Mouse (Mus musculus): ENCODE results near the gene Impdh1. TPM values are rescaled to one million over a fixed set of nuclear protein-coding genes. Genes with fewer than 3 reads are reported as not detected.
A peak's percentile ranks its signal among the peaks of the same experiment; 100 is the strongest.

The Impdh1 gene
- polyA plus RNA-seq, 1 experiment from 2014 or later: 39.7 TPM

- peaks cover 32% of the 10 kb centered on the region for H3K4me1 ChIP-seq (ENCODE audit: control insufficient read depth, insufficient read depth, low read length)
- no peaks in the 10 kb centered on the region for H3K27me3 ChIP-seq (replicated peaks; ENCODE audit: control insufficient read depth, insufficient read depth, low read length)
- H3K36me3 ChIP-seq (ENCODE audit: control insufficient read depth, insufficient read depth, low read length): no peaks in the 10 kb centered on the region
- WGBS: 29% methylated on average over 9 of the region's 9 CpGs
- H3K9me3 ChIP-seq (ENCODE audit: control insufficient read depth, low read length): no peaks in the 10 kb centered on the region
- peak overlapping the region; percentile 77 for H3K4me3 ChIP-seq (ENCODE audit: low read length)
- H3K9ac ChIP-seq (ENCODE audit: low read depth, low read length): peak overlapping the region; percentile 71
- no peak overlapping the region for H3K27ac ChIP-seq (ENCODE audit: low read length)
- no peak for ATAC-seq
- H3K4me2 ChIP-seq (ENCODE audit: low read depth, low read length): peak overlapping the region; percentile 97
Measured at GRCm38 (mm10) chr6:29215181-29215580, 983 bp downstream of the Impdh1 start.

- H3K4me1 ChIP-seq (ENCODE audit: control insufficient read depth, insufficient read depth, low read length): peaks cover 32% of the 10 kb centered on the region
- peak overlapping the region; percentile 71 for H3K9ac ChIP-seq (ENCODE audit: low read depth, low read length)
- whole genome bisulfite sequencing: 57% methylated on average over 5 of the region's 5 CpGs
- H3K27me3 ChIP-seq (replicated peaks; ENCODE audit: control insufficient read depth, insufficient read depth, low read length): no peaks in the 10 kb centered on the region
- no peak overlapping the region; the same call in 1 of the 2 replicates for H3K4me3 ChIP-seq (ENCODE audit: low read length)
- H3K9me3 ChIP-seq (ENCODE audit: control insufficient read depth, low read length): no peaks in the 10 kb centered on the region
- no peaks in the 10 kb centered on the region for H3K36me3 ChIP-seq (ENCODE audit: control insufficient read depth, insufficient read depth, low read length)
- no peak overlapping the region for H3K27ac ChIP-seq (ENCODE audit: low read length)
- H3K4me2 ChIP-seq (ENCODE audit: low read depth, low read length): no peak overlapping the region
- ATAC-seq: no peak
Measured at GRCm38 (mm10) chr6:29214776-29215175, 1.4 kb downstream of the Impdh1 start.

GRCm38 (mm10) chr6:29214245-29214644, 1.9 kb downstream of the Impdh1 start:
- no peak overlapping the region for H3K4me3 ChIP-seq (ENCODE audit: low read length)
- ATAC-seq: no peak
- H3K9ac ChIP-seq (ENCODE audit: low read depth, low read length): no peak overlapping the region
- H3K27ac ChIP-seq (ENCODE audit: low read length): no peak overlapping the region
- 24% methylated on average over 1 of the region's 1 CpGs for WGBS
- no peaks in the 10 kb centered on the region for H3K36me3 ChIP-seq (ENCODE audit: control insufficient read depth, insufficient read depth, low read length)
- H3K27me3 ChIP-seq (replicated peaks; ENCODE audit: control insufficient read depth, insufficient read depth, low read length): no peaks in the 10 kb centered on the region
- H3K4me1 ChIP-seq (ENCODE audit: control insufficient read depth, insufficient read depth, low read length): peaks cover 32% of the 10 kb centered on the region
- no peak overlapping the region for H3K4me2 ChIP-seq (ENCODE audit: low read depth, low read length)
- H3K9me3 ChIP-seq (ENCODE audit: control insufficient read depth, low read length): no peaks in the 10 kb centered on the region

- H3K27ac ChIP-seq (ENCODE audit: low read length): no peak overlapping the region
- no peak overlapping the region for H3K9ac ChIP-seq (ENCODE audit: low read depth, low read length)
- no peaks in the 10 kb centered on the region for H3K27me3 ChIP-seq (replicated peaks; ENCODE audit: control insufficient read depth, insufficient read depth, low read length)
- H3K9me3 ChIP-seq (ENCODE audit: control insufficient read depth, low read length): no peaks in the 10 kb centered on the region
- ATAC-seq: no peak
- H3K4me1 ChIP-seq (ENCODE audit: control insufficient read depth, insufficient read depth, low read length): peaks cover 32% of the 10 kb centered on the region
- 70% methylated on average over 5 of the region's 5 CpGs for WGBS
- H3K4me3 ChIP-seq (ENCODE audit: low read length): no peak overlapping the region
- H3K36me3 ChIP-seq (ENCODE audit: control insufficient read depth, insufficient read depth, low read length): no peaks in the 10 kb centered on the region
- no peak overlapping the region for H3K4me2 ChIP-seq (ENCODE audit: low read depth, low read length)
Measured at GRCm38 (mm10) chr6:29213436-29213835, 2.7 kb downstream of the Impdh1 start.

GRCm38 (mm10) chr6:29211806-29212492, 4.2 kb downstream of the Impdh1 start:
- Histone ChIP-seq H3K27ac (ENCODE audit: low read length) (peak overlapping the region; percentile 50), H3K9me3 (ENCODE audit: control insufficient read depth, low read length) (no peaks in the 10 kb centered on the region), H3K27me3 (replicated peaks; ENCODE audit: control insufficient read depth, insufficient read depth, low read length) (no peaks in the 10 kb centered on the region), H3K4me2 (ENCODE audit: low read depth, low read length) (peak overlapping the region; percentile 90), H3K36me3 (ENCODE audit: control insufficient read depth, insufficient read depth, low read length) (no peaks in the 10 kb centered on the region), H3K9ac (ENCODE audit: low read depth, low read length) (peak overlapping the region; percentile 83), H3K4me1 (ENCODE audit: control insufficient read depth, insufficient read depth, low read length) (peaks cover 32% of the 10 kb centered on the region), H3K4me3 (ENCODE audit: low read length) (peak overlapping the region; percentile 74)
- under 1% methylated on average over 64 of the region's 66 CpGs for WGBS
- ATAC-seq: peak; percentile 84

GRCm38 (mm10) chr6:29211146-29211545, 5.0 kb downstream of the Impdh1 start:
- no peaks in the 10 kb centered on the region; the same call in 1 of the 2 replicates for H3K36me3 ChIP-seq (ENCODE audit: control insufficient read depth, insufficient read depth, low read length)
- H3K9me3 ChIP-seq (ENCODE audit: control insufficient read depth, low read length): no peaks in the 10 kb centered on the region
- no peak overlapping the region; the same call in 1 of the 2 replicates for H3K27ac ChIP-seq (ENCODE audit: low read length)
- no peak for ATAC-seq
- H3K4me3 ChIP-seq (ENCODE audit: low read length): peak overlapping the region; percentile 74
- WGBS: 21% methylated on average over 7 of the region's 7 CpGs
- H3K9ac ChIP-seq (ENCODE audit: low read depth, low read length): peak overlapping the region; percentile 83; the same call in 1 of the 2 replicates
- peak overlapping the region; percentile 90 for H3K4me2 ChIP-seq (ENCODE audit: low read depth, low read length)
- H3K4me1 ChIP-seq (ENCODE audit: control insufficient read depth, insufficient read depth, low read length): peaks cover 32% of the 10 kb centered on the region
- no peaks in the 10 kb centered on the region for H3K27me3 ChIP-seq (replicated peaks; ENCODE audit: control insufficient read depth, insufficient read depth, low read length)

- peaks cover 29% of the 10 kb centered on the region for H3K4me1 ChIP-seq (ENCODE audit: control insufficient read depth, insufficient read depth, low read length)
- H3K4me3 ChIP-seq (ENCODE audit: low read length): no peak overlapping the region
- no peak for ATAC-seq
- H3K4me2 ChIP-seq (ENCODE audit: low read depth, low read length): no peak overlapping the region
- no peaks in the 10 kb centered on the region for H3K27me3 ChIP-seq (replicated peaks; ENCODE audit: control insufficient read depth, insufficient read depth, low read length)
- no peak overlapping the region for H3K9ac ChIP-seq (ENCODE audit: low read depth, low read length)
- H3K27ac ChIP-seq (ENCODE audit: low read length): no peak overlapping the region
- no peaks in the 10 kb centered on the region for H3K9me3 ChIP-seq (ENCODE audit: control insufficient read depth, low read length)
- H3K36me3 ChIP-seq (ENCODE audit: control insufficient read depth, insufficient read depth, low read length): no peaks in the 10 kb centered on the region; the same call in 1 of the 2 replicates
- WGBS: 77% methylated on average over 9 of the region's 9 CpGs
Measured at GRCm38 (mm10) chr6:29210231-29210936, 5.8 kb downstream of the Impdh1 start.

- peaks cover 2% of the 10 kb centered on the region; the same call in 1 of the 2 replicates for H3K36me3 ChIP-seq (ENCODE audit: control insufficient read depth, insufficient read depth, low read length)
- WGBS: 81% methylated on average over 5 of the region's 5 CpGs
- no peak overlapping the region for H3K27ac ChIP-seq (ENCODE audit: low read length)
- ATAC-seq: no peak
- no peaks in the 10 kb centered on the region for H3K9me3 ChIP-seq (ENCODE audit: control insufficient read depth, low read length)
- H3K4me2 ChIP-seq (ENCODE audit: low read depth, low read length): no peak overlapping the region
- H3K27me3 ChIP-seq (replicated peaks; ENCODE audit: control insufficient read depth, insufficient read depth, low read length): no peaks in the 10 kb centered on the region
- H3K4me3 ChIP-seq (ENCODE audit: low read length): no peak overlapping the region
- peaks cover 11% of the 10 kb centered on the region for H3K4me1 ChIP-seq (ENCODE audit: control insufficient read depth, insufficient read depth, low read length)
- H3K9ac ChIP-seq (ENCODE audit: low read depth, low read length): no peak overlapping the region
Measured at GRCm38 (mm10) chr6:29208178-29208577, 8.0 kb downstream of the Impdh1 start.

GRCm38 (mm10) chr6:29207017-29207416, 9.1 kb downstream of the Impdh1 start:
- Histone ChIP-seq H3K4me1 (ENCODE audit: control insufficient read depth, insufficient read depth, low read length) (peaks cover 9% of the 10 kb centered on the region), H3K9ac (ENCODE audit: low read depth, low read length) (no peak overlapping the region), H3K9me3 (ENCODE audit: control insufficient read depth, low read length) (no peaks in the 10 kb centered on the region), H3K4me3 (ENCODE audit: low read length) (no peak overlapping the region), H3K27ac (ENCODE audit: low read length) (no peak overlapping the region), H3K27me3 (replicated peaks; ENCODE audit: control insufficient read depth, insufficient read depth, low read length) (no peaks in the 10 kb centered on the region), H3K36me3 (ENCODE audit: control insufficient read depth, insufficient read depth, low read length) (peaks cover 4% of the 10 kb centered on the region; the same call in 1 of the 2 replicates), H3K4me2 (ENCODE audit: low read depth, low read length) (no peak overlapping the region)
- ATAC-seq: no peak
- WGBS: 81% methylated on average over 5 of the region's 5 CpGs
